Mouse (Mus musculus) erythroblast, embryonic 14.5 days (primary cell): Measurements from ENCODE around the gene Vav1.

Source experiments
- GATA1 ChIP-seq: IDR thresholded peaks from 2 replicates; pipeline ENCODE4 v1.6.1; 2012; ENCODE audit warnings: low read length, inconsistent platforms, mixed read lengths
- TAL1 ChIP-seq: IDR thresholded peaks from 3 replicates; pipeline ENCODE4 v1.6.1; 2012; ENCODE audit warnings: low read length, inconsistent platforms, mixed read lengths

DNA sequence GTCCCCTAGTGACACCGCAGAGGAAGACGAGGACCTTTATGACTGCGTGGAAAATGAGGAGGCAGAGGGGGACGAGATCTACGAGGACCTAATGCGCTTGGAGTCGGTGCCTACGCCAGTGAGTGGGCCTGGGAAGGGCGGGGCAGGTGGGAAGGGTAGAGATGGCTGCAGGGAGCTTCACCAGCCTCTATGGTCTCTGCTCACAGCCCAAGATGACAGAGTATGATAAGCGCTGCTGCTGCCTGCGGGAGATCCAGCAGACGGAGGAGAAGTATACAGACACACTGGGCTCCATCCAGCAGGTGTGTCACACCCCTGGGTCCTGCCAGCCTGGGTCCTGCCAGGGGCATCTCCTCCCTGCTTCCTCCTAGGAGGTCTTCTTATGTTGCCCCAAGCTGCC lies 18.1 kb downstream of the Vav1 start:
- TF ChIP-seq GATA1 (no peak), TAL1 (no peak)
